Mouse (Mus musculus) MEL (cell line): Measurements from ENCODE around the gene Mrps34. TPM values are rescaled to one million over a fixed set of nuclear protein-coding genes. Genes with fewer than 3 reads are reported as not detected.

Source experiments
- DNase-seq: peaks from one replicate; pipeline ENCODE4 v3.0.0; 2011; ENCODE audit warnings: low read depth, low spot score
- H3K27ac ChIP-seq: 2 replicates; pipeline ENCODE4 v1.5.1; 2012; ENCODE audit warnings: low read depth, mild to moderate bottlenecking, control low read depth, low read length, moderate library complexity; ENCODE audit not compliant: control insufficient read depth
- H3K27me3 ChIP-seq, 2 experiments: fragments of 150-350 bp in 1 of 2; sonication (generic) in 1 of 2; 2 replicates each; pipeline ENCODE4 v1.6.1; 2012; ENCODE audit warnings: low read length in 2 of 2, mild to moderate bottlenecking in 2 of 2, improper control_type of control experiment in 1 of 2, moderate library complexity in 1 of 2; ENCODE audit not compliant: insufficient read depth in 2 of 2, control insufficient read depth in 1 of 2
- H3K36me3 ChIP-seq, 2 experiments: 2 replicates each; pipeline ENCODE4 v1.6.1; 2012 to 2014; ENCODE audit warnings: low read length in 2 of 2, improper control_type of control experiment in 1 of 2, inconsistent platforms in 1 of 2, mild to moderate bottlenecking in 1 of 2; ENCODE audit not compliant: insufficient read depth in 2 of 2, control insufficient read depth in 1 of 2
- H3K4me1 ChIP-seq, 2 experiments: fragments of 150-350 bp in 1 of 2; sonication (generic) in 1 of 2; 2 replicates each; pipeline ENCODE4 v1.6.1; 2012; ENCODE audit warnings: low read length in 2 of 2, improper control_type of control experiment in 1 of 2, mild to moderate bottlenecking in 1 of 2; ENCODE audit not compliant: insufficient read depth in 2 of 2, control insufficient read depth in 1 of 2
- H3K4me3 ChIP-seq, 2 experiments: fragments of 150-350 bp in 1 of 2; sonication (generic) in 1 of 2; 2 replicates each; pipeline ENCODE4 v1.5.1; 2012; ENCODE audit warnings: low read depth in 2 of 2, low read length in 2 of 2, mild to moderate bottlenecking in 2 of 2, moderate library complexity in 2 of 2, control low read depth in 1 of 2, improper control_type of control experiment in 1 of 2; ENCODE audit not compliant: control insufficient read depth in 1 of 2, insufficient read depth in 1 of 2
- H3K79me2 ChIP-seq: 2 replicates; pipeline ENCODE4 v1.6.1; 2012; ENCODE audit warnings: mild to moderate bottlenecking, low read length, moderate library complexity; ENCODE audit not compliant: control insufficient read depth, poor library complexity, insufficient read depth
- H3K9ac ChIP-seq: 2 replicates; pipeline ENCODE4 v1.6.1; 2012; ENCODE audit warnings: low read depth, mild to moderate bottlenecking, control low read depth, low read length, moderate library complexity; ENCODE audit not compliant: control insufficient read depth, poor library complexity, severe bottlenecking
- H3K9me3 ChIP-seq: fragments of 150-350 bp; sonication (generic); replicated peaks from 2 replicates; pipeline ENCODE4 v1.6.1; 2012; ENCODE audit warnings: mild to moderate bottlenecking, low read length, improper control_type of control experiment, moderate library complexity; ENCODE audit not compliant: insufficient read depth
- CHD2 ChIP-seq: IDR thresholded peaks from 2 replicates; pipeline ENCODE4 v1.6.1; 2011; ENCODE audit warnings: low read length, improper control_type of control experiment
- EP300 ChIP-seq, 2 experiments: IDR thresholded peaks; 2 replicates each; pipeline ENCODE4 v1.6.1; 2011; ENCODE audit warnings: improper control_type of control experiment in 2 of 2, low read length in 2 of 2, low read depth in 1 of 2, mild to moderate bottlenecking in 1 of 2
- ETS1 ChIP-seq: IDR thresholded peaks from 2 replicates; pipeline ENCODE4 v1.6.1; 2012; ENCODE audit warnings: low read depth, mild to moderate bottlenecking, inconsistent platforms, low read length, improper control_type of control experiment, moderate library complexity
- HCFC1 ChIP-seq: IDR thresholded peaks from 2 replicates; pipeline ENCODE4 v1.6.1; 2012; ENCODE audit warnings: low read depth, mild to moderate bottlenecking, inconsistent platforms, low read length, improper control_type of control experiment, moderate library complexity
- JUND ChIP-seq: IDR thresholded peaks from 2 replicates; pipeline ENCODE4 v1.6.1; 2011; ENCODE audit warnings: low read depth, mild to moderate bottlenecking, improper control_type of control experiment, low read length
- KAT2A ChIP-seq: conservative IDR thresholded peaks from 2 replicates; pipeline ENCODE4 v1.6.1; 2012; ENCODE audit warnings: low read depth, low read length, improper control_type of control experiment, inconsistent platforms
- MAFK ChIP-seq: IDR thresholded peaks from 2 replicates; pipeline ENCODE4 v1.6.1; 2011; ENCODE audit warnings: low read depth, mild to moderate bottlenecking, low read length, improper control_type of control experiment, borderline replicate concordance
- MAX ChIP-seq: IDR thresholded peaks from 2 replicates; pipeline ENCODE4 v1.6.1; 2011; ENCODE audit warnings: low read length, improper control_type of control experiment
- MEF2A ChIP-seq: IDR thresholded peaks from 2 replicates; pipeline ENCODE4 v1.6.1; 2014; ENCODE audit warnings: low read depth, mild to moderate bottlenecking, inconsistent platforms, low read length, improper control_type of control experiment; ENCODE audit not compliant: poor library complexity, insufficient replicate concordance, severe bottlenecking; ENCODE audit errors: extremely low read depth
- MXI1 ChIP-seq: IDR thresholded peaks from 2 replicates; pipeline ENCODE4 v1.6.1; 2011; ENCODE audit warnings: mild to moderate bottlenecking, low read depth, low read length, improper control_type of control experiment
- MYB ChIP-seq: IDR thresholded peaks from 2 replicates; pipeline ENCODE4 v1.6.1; 2011; ENCODE audit warnings: mild to moderate bottlenecking, low read depth, low read length, improper control_type of control experiment
- MYC ChIP-seq: IDR thresholded peaks from 2 replicates; pipeline ENCODE4 v1.6.1; 2011; ENCODE audit warnings: low read depth, mild to moderate bottlenecking, low read length, improper control_type of control experiment, moderate library complexity
- POLR2A ChIP-seq, 2 experiments: IDR thresholded peaks; 2 replicates each; pipeline ENCODE4 v1.6.1; 2011 to 2012; ENCODE audit warnings: low read length in 2 of 2, mild to moderate bottlenecking in 2 of 2, control low read depth in 1 of 2, improper control_type of control experiment in 1 of 2, low read depth in 1 of 2, moderate library complexity in 1 of 2; ENCODE audit not compliant: control insufficient read depth in 1 of 2, insufficient read depth in 1 of 2, poor library complexity in 1 of 2
- POLR2AphosphoS2 ChIP-seq: IDR thresholded peaks from 2 replicates; pipeline ENCODE4 v1.6.1; 2011; ENCODE audit warnings: low read length, improper control_type of control experiment
- POLR2AphosphoS5 ChIP-seq: IDR thresholded peaks from 2 replicates; pipeline ENCODE4 v1.6.1; 2012; ENCODE audit warnings: low read depth, borderline replicate concordance, mild to moderate bottlenecking, inconsistent platforms, low read length, moderate library complexity, mixed read lengths
- RAD21 ChIP-seq: IDR thresholded peaks from 2 replicates; pipeline ENCODE4 v1.6.1; 2011; ENCODE audit warnings: mild to moderate bottlenecking, low read depth, low read length, improper control_type of control experiment
- RCOR1 ChIP-seq: IDR thresholded peaks from 2 replicates; pipeline ENCODE4 v1.6.1; 2012; ENCODE audit warnings: low read depth, mild to moderate bottlenecking, inconsistent platforms, low read length, improper control_type of control experiment
- SIN3A ChIP-seq: IDR thresholded peaks from 2 replicates; pipeline ENCODE4 v1.6.1; 2012; ENCODE audit warnings: low read length, improper control_type of control experiment, inconsistent platforms
- SMC3 ChIP-seq: IDR thresholded peaks from 2 replicates; pipeline ENCODE4 v1.6.1; 2011; ENCODE audit warnings: low read depth, low read length, improper control_type of control experiment
- TCF12 ChIP-seq: IDR thresholded peaks from 2 replicates; pipeline ENCODE4 v1.6.1; 2014; ENCODE audit warnings: low read depth, mild to moderate bottlenecking, inconsistent platforms, low read length, improper control_type of control experiment, moderate library complexity
- USF1 ChIP-seq: IDR thresholded peaks from 2 replicates; pipeline ENCODE4 v1.6.1; 2014; ENCODE audit warnings: low read depth, mild to moderate bottlenecking, inconsistent platforms, low read length, improper control_type of control experiment, moderate library complexity
- USF2 ChIP-seq, 2 experiments: IDR thresholded peaks; 2 replicates each; pipeline ENCODE4 v1.6.1; 2011 to 2012; ENCODE audit warnings: improper control_type of control experiment in 2 of 2, low read length in 2 of 2, borderline replicate concordance in 1 of 2, inconsistent platforms in 1 of 2, low read depth in 1 of 2, mild to moderate bottlenecking in 1 of 2; ENCODE audit not compliant: insufficient read depth in 1 of 2
- ZC3H11A ChIP-seq: IDR thresholded peaks from 2 replicates; pipeline ENCODE4 v1.6.1; 2012; ENCODE audit warnings: low read depth, mild to moderate bottlenecking, inconsistent platforms, low read length, improper control_type of control experiment
- ZMIZ1 ChIP-seq: IDR thresholded peaks from 2 replicates; pipeline ENCODE4 v1.6.1; 2012; ENCODE audit warnings: low read depth, mild to moderate bottlenecking, inconsistent platforms, low read length, improper control_type of control experiment, moderate library complexity
- ZNF384 ChIP-seq: IDR thresholded peaks from 2 replicates; pipeline ENCODE4 v1.6.1; 2012; ENCODE audit warnings: low read depth, mild to moderate bottlenecking, inconsistent platforms, low read length, improper control_type of control experiment
- polyA plus RNA-seq, 2 experiments: library from polyadenylated mRNA; stranded (reverse) in 1 of 2; unstranded in 1 of 2; fragments of >175 nt in 1 of 2; fragments of >200 nt in 1 of 2; gene quantifications; 2 replicates each; pipeline versions ENCODE4 v1.2.1 to v1.2.4; 2012; ENCODE audit warnings: low replicate concordance in 2 of 2, low read depth in 1 of 2; ENCODE audit not compliant: insufficient read length in 2 of 2, insufficient read depth in 1 of 2, missing spikeins in 1 of 2
- total RNA-seq: library from RNA; depleted of rRNA; stranded (reverse); fragments of 300-350 nt; gene quantifications from 2 replicates; pipeline ENCODE4 v1.2.3, GENCODE M21; 2012

Mrps34 gene
- total and polyA plus RNA-seq, 3 experiments = 74.8 to 82.0 TPM; not detected in 1

- no peak for TF ChIP-seq KAT2A
- no peak for TF ChIP-seq POLR2AphosphoS5
- no peak for TF ChIP-seq ZMIZ1
- no peak for TF ChIP-seq ETS1
- TF ChIP-seq EP300 (IDR thresholded peaks at IDR 0.05; ENCODE audit: low read depth in 1 of 2, low read length in 2 of 2) = no peak
- TF ChIP-seq RCOR1 = no peak
- no peak for TF ChIP-seq ZNF384
- TF ChIP-seq JUND = no peak
- no peak for TF ChIP-seq CHD2
- H3K27ac ChIP-seq = no peak within 1 kb of the TSS
- no peaks in the 10 kb centered on the region for H3K79me2 ChIP-seq
- H3K9me3 ChIP-seq = no peaks in the 10 kb centered on the region
- no peaks in the 10 kb centered on the region for H3K36me3 ChIP-seq
- H3K4me1 ChIP-seq = no peaks in the 10 kb centered on the region
- no peak within 1 kb of the TSS for H3K9ac ChIP-seq
- H3K27me3 ChIP-seq = no peaks in the 10 kb centered on the region
- no peak within 1 kb of the TSS for H3K4me3 ChIP-seq
- no peak for DNase-seq
These were observed 29.1 kb upstream of the Mrps34 start, which contains the start of gene Igfals for GRCm38 (mm10) chr17:24865776-24866175. TSS of gene Igfals (plus strand) at chr17:24865997.

DNA sequence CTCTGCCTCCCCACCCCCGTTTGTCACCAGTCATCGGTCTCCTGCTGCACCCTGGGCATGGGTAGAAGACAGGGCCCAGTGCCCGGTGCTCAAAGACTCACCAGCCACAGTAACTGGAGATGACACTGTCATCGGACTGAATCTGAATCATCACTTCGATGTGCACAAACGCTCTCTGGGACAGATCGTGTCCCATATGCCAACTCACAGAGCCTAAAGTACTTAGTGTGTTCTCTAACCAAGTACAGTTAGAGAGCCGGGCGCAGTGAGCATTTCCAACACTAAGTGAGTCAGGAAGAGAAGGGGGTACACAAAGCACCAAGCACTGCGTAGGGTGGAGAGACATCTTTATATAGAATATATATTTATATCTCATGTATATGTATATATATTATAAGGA is 27.0 kb upstream of the Mrps34 start:
- no peaks in the 10 kb centered on the region for H3K36me3 ChIP-seq
- no peak overlapping the region for H3K4me3 ChIP-seq
- H3K79me2 ChIP-seq = no peaks in the 10 kb centered on the region
- H3K27me3 ChIP-seq = peaks cover 0 to 1% of the 10 kb centered on the region in 2 experiments; a peak in 1 of 4 replicates
- no peak for TF ChIP-seq EP300 (IDR thresholded peaks at IDR 0.05; ENCODE audit: low read depth in 1 of 2, low read length in 2 of 2)
- no peaks in the 10 kb centered on the region for H3K9me3 ChIP-seq
- no peak overlapping the region for H3K9ac ChIP-seq
- no peaks in the 10 kb centered on the region for H3K4me1 ChIP-seq
- H3K27ac ChIP-seq = no peak overlapping the region
- no peak for DNase-seq

GRCm38 (mm10) chr17:24873695-24874404 is 21.1 kb upstream of the Mrps34 start:
- Histone ChIP-seq H3K79me2 (no peaks in the 10 kb centered on the region), H3K36me3 (no peaks in the 10 kb centered on the region), H3K27me3 (peaks cover 1 to 2% of the 10 kb centered on the region in 2 experiments; a peak in 3 of 4 replicates), H3K4me1 (no peaks in the 10 kb centered on the region), H3K27ac (no peak overlapping the region), H3K4me3 (no peak overlapping the region), H3K9ac (no peak overlapping the region), H3K9me3 (no peaks in the 10 kb centered on the region)
- no peak for DNase-seq
- no peak for TF ChIP-seq POLR2AphosphoS5
- no peak for TF ChIP-seq USF2 (IDR thresholded peaks at IDR 0.05; ENCODE audit: borderline replicate concordance in 1 of 2, insufficient read depth in 1 of 2, low read depth in 1 of 2, low read length in 2 of 2)
- TF ChIP-seq SIN3A = no peak
- TF ChIP-seq MAFK = no peak
- no peak for TF ChIP-seq RAD21
- TF ChIP-seq MXI1 = no peak
- no peak for TF ChIP-seq POLR2AphosphoS2
- TF ChIP-seq HCFC1 = no peak
- TF ChIP-seq TCF12 = no peak
- TF ChIP-seq POLR2A (IDR thresholded peaks at IDR 0.05; ENCODE audit: control insufficient read depth in 1 of 2, insufficient read depth in 1 of 2, low read depth in 1 of 2, low read length in 2 of 2, poor library complexity in 1 of 2) = no peak
- no peak for TF ChIP-seq USF1
- TF ChIP-seq MYC = no peak
- no peak for TF ChIP-seq ZC3H11A
- TF ChIP-seq MEF2A = no peak
- no peak for TF ChIP-seq MYB
- no peak for TF ChIP-seq MAX
- TF ChIP-seq CHD2 = no peak
- TF ChIP-seq SMC3 = no peak
